Mouse (Mus musculus): ENCODE data around the gene Lpgat1. TPM values are rescaled to one million over a fixed set of nuclear protein-coding genes. Genes with fewer than 3 reads are reported as not detected.

Lpgat1 gene
- polyA plus RNA-seq (2015; fragmentation: Nextera tagmentation; extraction: Ambion mirVana): 29.9 and 35.4 TPM in 2 replicates

- Histone ChIP-seq H3K9me3 (no peaks in the 10 kb centered on the region), H3K27me3 (no peaks in the 10 kb centered on the region), H3K4me2 (peak within 1 kb of the TSS; percentile 67), H3K27ac (replicated peaks) (peak within 1 kb of the TSS; percentile 96), H3K9ac (peak within 1 kb of the TSS; percentile 99), H3K36me3 (0 out of 2 replicates have a peak, but pooled peaks cover 4% of the 10 kb centered on the region), H3K4me1 (replicated peaks) (peaks cover 41% of the 10 kb centered on the region), H3K4me3 (peak within 1 kb of the TSS; percentile 91)
- under 1% methylated on average over 88 of the region's 113 CpGs for WGBS
- peak; percentile 82 for ATAC-seq (ENCODE audit: low read depth)
Observed at GRCm38 (mm10) chr1:191717601-191718498, at the start of gene Lpgat1. Lpgat1 (plus strand) TSS chr1:191717834.

GRCm38 (mm10) chr1:191668030-191668429 is 49.6 kb upstream of the Lpgat1 start:
- 61% methylated on average over 9 of the region's 9 CpGs for WGBS
- no peak for ATAC-seq (ENCODE audit: low read depth)
- H3K9ac ChIP-seq: no peak overlapping the region
- no peak overlapping the region for H3K27ac ChIP-seq (replicated peaks)
- H3K4me2 ChIP-seq: no peak overlapping the region
- no peaks in the 10 kb centered on the region for H3K9me3 ChIP-seq
- H3K27me3 ChIP-seq: no peaks in the 10 kb centered on the region
- no peak overlapping the region for H3K4me3 ChIP-seq
- H3K36me3 ChIP-seq: no peaks in the 10 kb centered on the region
- H3K4me1 ChIP-seq (replicated peaks): no peaks in the 10 kb centered on the region; the same call in 1 of the 2 replicates

DNA sequence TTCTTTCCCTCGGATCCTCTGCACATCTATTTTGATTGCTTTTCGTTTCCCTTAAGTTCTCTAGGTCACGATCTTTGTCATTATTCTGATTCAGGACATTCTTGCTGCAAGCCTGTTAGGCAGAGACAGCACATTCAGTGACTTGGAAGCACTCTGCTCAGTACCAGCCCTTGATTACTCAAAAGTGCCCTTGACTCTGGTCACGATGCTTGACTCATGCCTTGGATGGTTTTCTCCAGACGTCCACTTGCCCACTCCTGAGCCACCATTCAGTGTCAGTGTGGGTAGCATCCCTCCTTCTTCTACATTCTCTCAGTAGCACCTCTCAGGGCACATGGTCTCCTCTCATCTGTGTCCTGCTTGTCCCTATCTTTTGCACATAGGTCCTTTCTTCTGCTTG is 43.6 kb upstream of the Lpgat1 start:
- H3K4me1 ChIP-seq (replicated peaks): no peaks in the 10 kb centered on the region
- no peak overlapping the region for H3K4me2 ChIP-seq
- no peaks in the 10 kb centered on the region for H3K27me3 ChIP-seq
- no peak overlapping the region for H3K9ac ChIP-seq
- 86% methylated on average over 5 of the region's 5 CpGs for WGBS
- no peaks in the 10 kb centered on the region for H3K9me3 ChIP-seq
- no peaks in the 10 kb centered on the region for H3K36me3 ChIP-seq
- no peak for ATAC-seq (ENCODE audit: low read depth)
- no peak overlapping the region for H3K4me3 ChIP-seq
- no peak overlapping the region for H3K27ac ChIP-seq (replicated peaks)

DNA sequence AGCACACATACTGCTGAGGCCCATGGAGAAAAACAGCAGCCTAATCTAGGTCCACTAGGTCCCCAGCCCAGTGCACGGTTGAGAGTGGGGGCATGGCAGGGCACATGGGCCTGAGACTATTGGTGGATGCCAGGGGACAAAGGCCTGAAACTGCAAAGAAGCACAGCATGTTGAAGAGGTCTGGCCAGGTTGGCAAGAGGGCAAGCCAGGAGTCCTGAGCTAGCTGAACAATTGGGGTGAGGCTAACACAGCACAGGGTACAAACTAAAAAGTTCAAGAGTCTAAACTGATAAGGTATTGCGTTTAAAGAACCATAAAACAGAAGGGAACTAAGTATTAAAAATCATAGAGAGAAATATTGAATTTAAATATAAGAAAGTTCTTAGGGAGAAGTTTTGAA is 36.0 kb upstream of the Lpgat1 start:
- Histone ChIP-seq H3K4me2 (no peak overlapping the region), H3K36me3 (no peaks in the 10 kb centered on the region), H3K27ac (replicated peaks) (no peak overlapping the region), H3K4me1 (replicated peaks) (no peaks in the 10 kb centered on the region), H3K27me3 (no peaks in the 10 kb centered on the region), H3K9me3 (peaks cover 20% of the 10 kb centered on the region), H3K9ac (no peak overlapping the region), H3K4me3 (no peak overlapping the region)
- no peak for ATAC-seq (ENCODE audit: low read depth)
- WGBS: 71% methylated on average over 2 of the region's 2 CpGs

GRCm38 (mm10) chr1:191687531-191687930 is 30.1 kb upstream of the Lpgat1 start:
- Histone ChIP-seq H3K4me2 (no peak overlapping the region), H3K9me3 (peaks cover 20% of the 10 kb centered on the region), H3K4me1 (replicated peaks) (no peaks in the 10 kb centered on the region), H3K27ac (replicated peaks) (no peak overlapping the region), H3K9ac (no peak overlapping the region), H3K4me3 (no peak overlapping the region), H3K36me3 (no peaks in the 10 kb centered on the region), H3K27me3 (no peaks in the 10 kb centered on the region)
- no peak for ATAC-seq (ENCODE audit: low read depth)
- WGBS: 67% methylated on average over 7 of the region's 7 CpGs

- no peak overlapping the region for H3K4me3 ChIP-seq
- H3K9ac ChIP-seq: no peak overlapping the region
- no peak overlapping the region for H3K4me2 ChIP-seq
- no peaks in the 10 kb centered on the region for H3K9me3 ChIP-seq
- no peak for ATAC-seq (ENCODE audit: low read depth)
- no peak overlapping the region for H3K27ac ChIP-seq (replicated peaks)
- H3K4me1 ChIP-seq (replicated peaks): peaks cover 4% of the 10 kb centered on the region; the same call in 1 of the 2 replicates
- no peaks in the 10 kb centered on the region for H3K36me3 ChIP-seq
- WGBS: 58% methylated on average over 4 of the region's 4 CpGs
- H3K27me3 ChIP-seq: no peaks in the 10 kb centered on the region
Observed at GRCm38 (mm10) chr1:191693231-191693630, 24.4 kb upstream of the Lpgat1 start.

DNA sequence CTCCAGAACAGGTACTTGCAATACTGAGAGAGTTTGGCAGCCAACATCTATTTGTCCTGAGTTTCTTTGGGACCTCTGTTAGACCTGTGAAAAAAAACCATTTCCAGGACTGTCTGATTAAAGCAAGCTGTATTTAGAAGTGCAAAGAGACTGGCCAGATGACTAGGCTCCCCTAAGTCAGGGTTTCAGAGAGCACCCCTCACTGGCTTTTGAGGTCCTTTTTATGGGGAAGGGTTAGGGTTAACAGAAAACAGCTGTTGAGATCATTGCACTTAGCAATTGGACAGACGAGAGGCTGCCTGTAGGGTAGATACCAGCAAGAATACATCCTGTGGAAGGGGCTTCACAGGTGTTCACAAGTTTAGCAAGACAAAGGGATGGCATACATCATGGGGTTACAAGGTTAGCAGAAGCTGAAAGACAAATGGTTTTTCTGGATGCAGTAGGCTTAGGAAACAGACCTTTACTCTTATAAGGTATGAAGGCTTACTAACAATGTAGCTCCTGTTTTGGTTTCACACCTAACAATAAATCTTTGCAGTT is 19.3 kb upstream of the Lpgat1 start:
- Histone ChIP-seq H3K27ac (replicated peaks) (no peak overlapping the region), H3K36me3 (no peaks in the 10 kb centered on the region), H3K27me3 (no peaks in the 10 kb centered on the region), H3K4me2 (no peak overlapping the region), H3K4me3 (no peak overlapping the region), H3K4me1 (replicated peaks) (peaks cover 4% of the 10 kb centered on the region; the same call in 1 of the 2 replicates), H3K9me3 (no peaks in the 10 kb centered on the region), H3K9ac (no peak overlapping the region)
- 28% methylated on average over 1 of the region's 1 CpGs for WGBS
- no peak for ATAC-seq (ENCODE audit: low read depth)

- no peaks in the 10 kb centered on the region for H3K27me3 ChIP-seq
- no peak overlapping the region for H3K27ac ChIP-seq (replicated peaks)
- no peaks in the 10 kb centered on the region for H3K4me1 ChIP-seq (replicated peaks)
- no peaks in the 10 kb centered on the region for H3K9me3 ChIP-seq
- 58% methylated on average over 4 of the region's 4 CpGs for WGBS
- no peak for ATAC-seq (ENCODE audit: low read depth)
- no peaks in the 10 kb centered on the region for H3K36me3 ChIP-seq
- H3K4me2 ChIP-seq: no peak overlapping the region
- no peak overlapping the region for H3K9ac ChIP-seq
- H3K4me3 ChIP-seq: no peak overlapping the region
Observed at GRCm38 (mm10) chr1:191704535-191704934, 13.1 kb upstream of the Lpgat1 start.

GRCm38 (mm10) chr1:191706541-191707078 is 11.0 kb upstream of the Lpgat1 start:
- Histone ChIP-seq H3K4me3 (no peak overlapping the region), H3K4me1 (replicated peaks) (no peaks in the 10 kb centered on the region), H3K9ac (no peak overlapping the region), H3K27ac (replicated peaks) (no peak overlapping the region), H3K27me3 (no peaks in the 10 kb centered on the region), H3K4me2 (no peak overlapping the region), H3K9me3 (no peaks in the 10 kb centered on the region), H3K36me3 (no peaks in the 10 kb centered on the region)
- WGBS: 64% methylated on average over 3 of the region's 3 CpGs
- ATAC-seq (ENCODE audit: low read depth): no peak

DNA sequence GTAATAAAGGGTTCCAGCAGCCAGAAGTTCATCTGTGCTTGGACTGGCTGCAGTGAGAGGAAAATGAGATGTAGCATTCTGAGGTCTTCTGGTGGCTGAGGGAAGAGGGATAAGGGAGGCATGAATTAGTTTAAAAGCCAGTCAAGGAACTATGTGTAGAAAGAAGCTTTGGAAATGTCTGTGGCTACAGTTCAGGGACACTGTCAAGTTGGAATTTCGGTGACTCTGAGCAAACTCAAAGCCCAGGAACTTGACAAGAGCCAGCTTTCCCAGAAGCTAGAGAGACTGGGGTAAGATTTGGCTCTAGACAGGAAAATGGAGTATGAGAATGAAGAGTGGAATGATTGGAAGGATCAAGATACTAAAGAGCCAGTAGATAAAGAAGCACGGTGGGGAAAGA is 7.8 kb upstream of the Lpgat1 start:
- no peaks in the 10 kb centered on the region for H3K36me3 ChIP-seq
- no peak overlapping the region for H3K9ac ChIP-seq
- H3K27me3 ChIP-seq: no peaks in the 10 kb centered on the region
- no peak overlapping the region for H3K4me2 ChIP-seq
- no peak overlapping the region for H3K27ac ChIP-seq (replicated peaks)
- no peaks in the 10 kb centered on the region for H3K4me1 ChIP-seq (replicated peaks)
- no peak for ATAC-seq (ENCODE audit: low read depth)
- no peaks in the 10 kb centered on the region for H3K9me3 ChIP-seq
- WGBS: 87% methylated on average over 2 of the region's 2 CpGs
- H3K4me3 ChIP-seq: no peak overlapping the region

- no peak overlapping the region for H3K27ac ChIP-seq (replicated peaks)
- no peaks in the 10 kb centered on the region for H3K27me3 ChIP-seq
- no peak overlapping the region for H3K4me3 ChIP-seq
- H3K9ac ChIP-seq: no peak overlapping the region
- no peaks in the 10 kb centered on the region for H3K9me3 ChIP-seq
- peaks cover 6% of the 10 kb centered on the region; the same call in 1 of the 2 replicates for H3K4me1 ChIP-seq (replicated peaks)
- no peak overlapping the region for H3K4me2 ChIP-seq
- WGBS: 81% methylated on average over 4 of the region's 4 CpGs
- H3K36me3 ChIP-seq: no peaks in the 10 kb centered on the region
- no peak for ATAC-seq (ENCODE audit: low read depth)
Observed at GRCm38 (mm10) chr1:191712224-191712838, 5.3 kb upstream of the Lpgat1 start.

- Histone ChIP-seq H3K27ac (replicated peaks) (no peak overlapping the region), H3K9ac (no peak overlapping the region), H3K4me3 (no peak overlapping the region), H3K27me3 (no peaks in the 10 kb centered on the region), H3K4me1 (replicated peaks) (peaks cover 8% of the 10 kb centered on the region; the same call in 1 of the 2 replicates), H3K4me2 (no peak overlapping the region), H3K9me3 (no peaks in the 10 kb centered on the region), H3K36me3 (no peaks in the 10 kb centered on the region)
- 75% methylated on average over 3 of the region's 3 CpGs for WGBS
- no peak for ATAC-seq (ENCODE audit: low read depth)
Observed at GRCm38 (mm10) chr1:191713813-191714212, 3.8 kb upstream of the Lpgat1 start.
